Comparison of ENCODE assay signal across 8 mouse cellular contexts in genomic region chr6:47788821-47789220, GRCm38 (mm10). TPM values are rescaled to one million over a fixed set of nuclear protein-coding genes. Genes with fewer than 3 reads are reported as not detected.
DNase-seq lines count a peak whose midpoint lies in the region; ATAC-seq and TF ChIP-seq lines count a peak whose summit lies in the region.

No protein-coding gene starts in this region.

- no peaks in the 10 kb centered on the region for H3K79me2 ChIP-seq in myocyte (ENCODE audit: control insufficient read depth, insufficient read depth)

- peak; percentile 19; the same call in 1 of the 2 replicates for ATAC-seq in lung, postnatal 0 days
- ATAC-seq in hindbrain, embryonic 14.5 days (ENCODE audit: low FRiP score), result no peak
- no peak for ATAC-seq in inflammation-experienced regulatory T-cells, adult 6 months

- H3K4me2 ChIP-seq in lung, postnatal 0 days (replicated peaks; ENCODE audit: low read depth, low read length), result peak overlapping the region; percentile 55
- peak overlapping the region; percentile 52 for H3K4me2 ChIP-seq in hindbrain, embryonic 14.5 days (replicated peaks)
- peak overlapping the region; percentile 88 for H3K4me2 ChIP-seq in myocyte (ENCODE audit: low read depth)

- H3K27me3 ChIP-seq in lung, postnatal 0 days (replicated peaks; ENCODE audit: insufficient read depth, low read length), result no peaks in the 10 kb centered on the region
- H3K27me3 ChIP-seq in hindbrain, embryonic 14.5 days (ENCODE audit: control insufficient read depth, insufficient read depth, low read length), result no peaks in the 10 kb centered on the region
- H3K27me3 ChIP-seq in myocyte (ENCODE audit: control insufficient read depth, insufficient read depth, insufficient read length), result no peaks in the 10 kb centered on the region

- H3K27ac ChIP-seq in lung, postnatal 0 days (ENCODE audit: low read length), result peak overlapping the region; percentile 96
- 0 out of 2 replicates have a peak overlapping the region, but pooled peaks have one; percentile 45 for H3K27ac ChIP-seq in cortical plate, adult 2 months (ENCODE audit: insufficient read depth, low read length)
- peak overlapping the region; percentile 93 for H3K27ac ChIP-seq in hindbrain, embryonic 14.5 days

- H3K4me3 ChIP-seq in lung, postnatal 0 days (ENCODE audit: low read depth, low read length), result peak overlapping the region; percentile 47
- H3K4me3 ChIP-seq in cortical plate, adult 2 months (ENCODE audit: insufficient read depth, low read length), result peak overlapping the region; percentile 50
- peak overlapping the region; percentile 38 for H3K4me3 ChIP-seq in hindbrain, embryonic 14.5 days (replicated peaks; ENCODE audit: low read length)
- peak overlapping the region; percentile 23 for H3K4me3 ChIP-seq in myocyte

- no peak for TF ChIP-seq CTCF in lung, postnatal 0 days (IDR thresholded peaks at IDR 0.05)
- no peak for TF ChIP-seq CTCF in cortical plate, adult 2 months (IDR thresholded peaks at IDR 0.05; ENCODE audit: extremely low read depth, insufficient read depth, low read length)

- WGBS in lung, postnatal 0 days, result 24% methylated on average over 3 of the region's 3 CpGs
- 19% methylated on average over 3 of the region's 3 CpGs for WGBS in hindbrain, embryonic 14.5 days

- H3K36me3 ChIP-seq in lung, postnatal 0 days (ENCODE audit: insufficient read depth, low read length), result no peaks in the 10 kb centered on the region
- H3K36me3 ChIP-seq in hindbrain, embryonic 14.5 days (replicated peaks; ENCODE audit: control insufficient read depth, insufficient read depth), result no peaks in the 10 kb centered on the region
- H3K36me3 ChIP-seq in myocyte (ENCODE audit: control insufficient read depth, insufficient read depth), result no peaks in the 10 kb centered on the region

- peak; percentile 31 for DNase-seq in lung, postnatal 0 days (ENCODE audit: low spot score)
- DNase-seq in lung, adult 18-20 months, result no peak
- DNase-seq in hindbrain, embryonic 14.5 days (ENCODE audit: low spot score), result peak; percentile 40
- DNase-seq in spleen, adult 18-20 months, result no peak
- DNase-seq in layer of hippocampus, adult 9-11 months, result no peak

- 0 out of 2 replicates have a peak, but pooled peaks cover 4% of the 10 kb centered on the region for H3K4me1 ChIP-seq in lung, postnatal 0 days (ENCODE audit: insufficient read depth, low read depth, low read length)
- H3K4me1 ChIP-seq in cortical plate, adult 2 months (ENCODE audit: control insufficient read depth, insufficient read depth, low read length), result no peaks in the 10 kb centered on the region
- H3K4me1 ChIP-seq in hindbrain, embryonic 14.5 days (replicated peaks; ENCODE audit: control insufficient read depth, insufficient read depth, low read length), result peaks cover 6% of the 10 kb centered on the region

- peak overlapping the region; percentile 64 for H3K9ac ChIP-seq in lung, postnatal 0 days (replicated peaks; ENCODE audit: low read depth)
- H3K9ac ChIP-seq in hindbrain, embryonic 14.5 days, result peak overlapping the region; percentile 66

- no peaks in the 10 kb centered on the region for H3K9me3 ChIP-seq in lung, postnatal 0 days (ENCODE audit: low read length)
- H3K9me3 ChIP-seq in hindbrain, embryonic 14.5 days (ENCODE audit: control insufficient read depth, low read length), result no peaks in the 10 kb centered on the region

- TF ChIP-seq POLR2A in cortical plate, adult 2 months (IDR thresholded peaks at IDR 0.05; ENCODE audit: extremely low read depth, insufficient read depth, low read length), result no peak
- no peak for TF ChIP-seq POLR2A in myocyte (IDR thresholded peaks at IDR 0.05; ENCODE audit: insufficient read length, low read depth)

- TF ChIP-seq EP300 in lung, postnatal 0 days (IDR thresholded peaks at IDR 0.05), result no peak

- no peak overlapping the region for H3ac ChIP-seq in myocyte (ENCODE audit: control insufficient read depth, insufficient read length)

TF ChIP-seq in myocyte, 11 proteins besides CTCF, POLR2A, EP300 and RAD21:
- TF ChIP-seq CEBPB (IDR thresholded peaks at IDR 0.05; ENCODE audit: insufficient read depth, poor library complexity, severe bottlenecking) (peak; percentile 72), TCF3 (IDR thresholded peaks at IDR 0.05; ENCODE audit: insufficient read length, low read depth) (no peak)

RNA-seq across cellular contexts. Expression of gene Pdia4, which starts 24.4 kb away (rescaled TPM):
- polyA plus RNA-seq in lung, postnatal 0 days (2015; fragmentation: Nextera tagmentation; extraction: Ambion mirVana), result 98.0 and 123 TPM in 2 replicates
- 29.4 and 33.2 TPM in 2 replicates for polyA plus RNA-seq in cortical plate, adult 2 months (2012; rRNA removed)
- polyA plus RNA-seq in hindbrain, embryonic 14.5 days (2014; fragmentation: Nextera tagmentation; extraction: Ambion mirVana), result 149 and 168 TPM in 2 replicates
- 49.3 TPM for polyA plus RNA-seq in myocyte (2012; fragmentation: generic; extraction: Trizol)
- polyA plus RNA-seq in inflammation-experienced regulatory T-cells, adult 6 months (2017; shearing (Covaris generic)), result 100 to 1,000 TPM; 141 to 180 (median 169) TPM

RNA-seq across cellular contexts. Expression of gene Zfp786, which starts 41.8 kb away (rescaled TPM):
- polyA plus RNA-seq in lung, postnatal 0 days (2015; fragmentation: Nextera tagmentation; extraction: Ambion mirVana), result 0.98 and 1.0 TPM in 2 replicates
- 2.0 and 2.3 TPM in 2 replicates for polyA plus RNA-seq in cortical plate, adult 2 months (2012; rRNA removed)
- polyA plus RNA-seq in hindbrain, embryonic 14.5 days (2014; fragmentation: Nextera tagmentation; extraction: Ambion mirVana), result 13.6 and 13.7 TPM in 2 replicates
- 0.30 TPM for polyA plus RNA-seq in myocyte (2012; fragmentation: generic; extraction: Trizol)
- under 1 TPM in 2 of 3 experiments, not detected in 1; 0.11 to 0.34 TPM for polyA plus RNA-seq in inflammation-experienced regulatory T-cells, adult 6 months (2017; shearing (Covaris generic))

RNA-seq across cellular contexts. Expression of gene Zfp398, which starts 46.6 kb away (rescaled TPM):
- 4.7 and 5.2 TPM in 2 replicates for polyA plus RNA-seq in lung, postnatal 0 days (2015; fragmentation: Nextera tagmentation; extraction: Ambion mirVana)
- 14.2 and 14.6 TPM in 2 replicates for polyA plus RNA-seq in cortical plate, adult 2 months (2012; rRNA removed)
- 15.7 and 18.6 TPM in 2 replicates for polyA plus RNA-seq in hindbrain, embryonic 14.5 days (2014; fragmentation: Nextera tagmentation; extraction: Ambion mirVana)
- polyA plus RNA-seq in myocyte (2012; fragmentation: generic; extraction: Trizol), result 2.2 TPM
- polyA plus RNA-seq in inflammation-experienced regulatory T-cells, adult 6 months (2017; shearing (Covaris generic)), result 10 to 100 TPM in 2 of 3 experiments, 1 to 10 TPM in 1; 7.2 to 16.0 (median 12.8) TPM

Comparison
In these comparisons a context has a peak if more than half of its experiments do, and no peak if none do; other contexts are left out.
1. DNase-seq: peak in lung, postnatal 0 days (single experiment) and hindbrain, embryonic 14.5 days (single experiment); none in lung, adult 18-20 months (0 of 2), spleen, adult 18-20 months (0 of 2) and layer of hippocampus, adult 9-11 months (single experiment).
2. H3K27ac ChIP-seq: peak in every context shown above with its lines; median percentile 96 in lung, postnatal 0 days; 93 in hindbrain, embryonic 14.5 days; 45 in cortical plate, adult 2 months.
3. Peak in every context shown above with its lines, with median percentiles within 50 percentile points of each other: H3K4me2 ChIP-seq and H3K4me3 ChIP-seq.